Mouse (Mus musculus) urinary bladder, adult 2 months (tissue): ENCODE data around the gene Tmx4. TPM values are rescaled to one million over a fixed set of nuclear protein-coding genes. Genes with fewer than 3 reads are reported as not detected.
A peak's percentile ranks its signal among the peaks of the same experiment; 100 is the strongest.
"Not testable (repeated sequence)": the region's sequence is repeated elsewhere in the genome, so short reads cannot be mapped to it uniquely, and the experiment has no call there.

Experiments used
- DNase-seq: peaks from one replicate; pipeline ENCODE4 v3.0.0; 2022; ENCODE audit warnings: low spot score
- polyA plus RNA-seq: library from polyadenylated mRNA; depleted of rRNA; stranded (reverse); fragments of >200 nt; gene quantifications from 2 replicates; pipeline ENCODE4 v1.2.3, GENCODE M21; 2012; rRNA removed

Gene Tmx4
- polyA plus RNA-seq, result 8.7 and 12.0 TPM in 2 replicates

DNA sequence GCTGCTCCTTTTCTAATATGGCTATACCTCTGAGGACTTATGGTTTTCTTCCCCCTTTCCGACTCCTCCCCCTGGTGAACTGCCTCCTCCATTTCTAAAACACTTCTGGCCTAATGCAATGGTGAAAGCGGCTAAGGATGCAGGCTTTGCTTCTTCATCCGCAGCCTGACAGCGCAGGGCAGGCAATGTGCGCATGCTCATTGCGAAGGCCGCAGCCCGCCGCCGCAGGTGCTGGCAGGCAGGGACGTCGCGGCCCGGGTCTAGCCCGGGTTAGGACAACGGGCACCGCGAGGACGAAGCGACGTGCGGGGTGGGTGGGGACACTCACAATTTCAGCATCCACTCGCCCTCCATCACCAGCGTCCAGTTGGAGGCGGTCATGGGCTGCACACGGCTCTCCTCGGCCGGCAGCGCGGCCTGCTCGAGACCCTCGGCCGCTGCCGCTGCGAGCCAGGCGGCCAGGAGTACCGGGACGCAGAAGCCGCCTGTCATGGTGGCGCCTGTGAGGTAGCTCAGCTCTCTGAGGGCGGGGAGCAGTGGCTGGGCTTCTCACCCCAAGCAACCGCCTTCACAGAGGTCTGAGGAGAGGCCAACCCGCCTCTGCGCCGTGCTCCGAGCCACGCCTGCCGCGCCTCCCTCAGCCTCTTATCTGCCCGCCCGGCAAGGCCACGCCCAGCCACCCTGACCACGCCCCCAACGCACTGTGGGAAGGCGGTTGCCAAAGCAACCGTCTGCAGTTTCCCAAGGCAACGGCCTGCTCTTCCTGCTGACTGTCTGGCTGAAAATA is at the start of gene Tmx4:
Tmx4 (minus strand) TSS at position 632 of the 787 bp plus-strand sequence.
- peak; percentile 94 for DNase-seq

GRCm38 (mm10) chr2:134692125-134692524 is 48.2 kb upstream of the Tmx4 start:
- no peak for DNase-seq

DNA sequence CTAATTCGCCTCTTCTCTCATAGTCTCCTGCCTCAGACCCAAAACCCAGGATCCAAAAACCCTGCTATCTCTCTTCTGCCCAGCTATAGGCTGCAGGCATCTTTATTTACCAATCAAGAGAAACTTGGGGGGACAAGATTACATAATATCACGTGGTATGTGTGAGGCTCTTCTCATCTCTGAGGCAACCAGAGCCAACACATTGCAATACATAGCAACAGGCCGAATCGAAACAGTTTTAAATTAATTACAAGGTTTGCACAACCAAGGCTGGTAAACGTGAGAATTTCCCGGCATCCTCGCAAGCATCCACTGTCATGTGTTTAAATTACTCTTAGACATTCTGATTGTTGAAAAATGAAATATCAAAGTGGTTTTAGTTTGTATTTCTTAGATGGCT is 47.1 kb upstream of the Tmx4 start:
- DNase-seq, result no peak

- no peak for DNase-seq
Observed at GRCm38 (mm10) chr2:134682326-134682725, 38.4 kb upstream of the Tmx4 start.

- no peak for DNase-seq
Observed at GRCm38 (mm10) chr2:134681271-134681961, 37.5 kb upstream of the Tmx4 start.

GRCm38 (mm10) chr2:134679567-134679966 is 35.6 kb upstream of the Tmx4 start:
- no peak for DNase-seq

- DNase-seq, result no peak
Observed at GRCm38 (mm10) chr2:134675465-134675864, 31.5 kb upstream of the Tmx4 start.

- DNase-seq, result no peak
Observed at GRCm38 (mm10) chr2:134673604-134674003, 29.7 kb upstream of the Tmx4 start.

DNA sequence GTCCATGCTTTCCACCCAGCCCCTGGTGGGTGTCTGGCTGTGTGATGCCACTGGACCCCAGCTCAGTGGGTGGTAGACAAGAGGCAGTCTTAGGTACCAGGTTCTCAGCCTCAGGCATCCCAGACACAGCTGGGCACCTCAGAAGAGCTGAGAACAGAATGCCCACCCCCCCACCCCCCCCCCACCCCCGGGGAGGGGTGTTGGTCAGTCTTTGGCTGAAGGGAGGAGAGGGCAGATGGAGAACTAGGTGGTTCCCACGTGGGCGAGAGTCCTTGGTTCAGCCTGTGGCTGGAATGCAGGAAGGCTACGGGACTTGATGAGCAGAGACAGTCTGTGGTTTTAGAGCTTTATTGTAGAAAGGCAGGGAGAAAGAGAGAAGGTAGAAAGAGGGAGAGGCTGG is 12.5 kb upstream of the Tmx4 start:
- no peak for DNase-seq

DNA sequence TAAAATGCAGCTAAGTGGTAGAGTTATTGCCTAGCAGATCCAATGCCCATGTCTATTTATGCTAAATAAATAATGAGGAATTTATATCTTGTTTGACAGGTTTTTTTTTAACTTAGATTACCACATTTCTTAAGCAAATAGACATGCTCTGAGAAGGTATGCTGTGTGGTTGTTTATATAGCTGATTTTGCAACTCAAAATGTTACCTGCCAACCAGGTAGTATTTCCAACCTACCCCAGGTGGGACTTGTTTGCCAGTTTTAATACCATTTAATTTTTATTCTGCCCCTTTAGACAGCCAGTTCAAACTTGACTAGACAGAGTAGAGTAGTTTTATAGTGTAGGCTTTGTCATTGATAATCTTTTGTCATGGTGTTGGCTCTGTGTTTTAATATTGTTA is 10.7 kb upstream of the Tmx4 start:
- no peak for DNase-seq

- DNase-seq, result no peak
Observed at GRCm38 (mm10) chr2:134652759-134653158, 8.8 kb upstream of the Tmx4 start.

DNA sequence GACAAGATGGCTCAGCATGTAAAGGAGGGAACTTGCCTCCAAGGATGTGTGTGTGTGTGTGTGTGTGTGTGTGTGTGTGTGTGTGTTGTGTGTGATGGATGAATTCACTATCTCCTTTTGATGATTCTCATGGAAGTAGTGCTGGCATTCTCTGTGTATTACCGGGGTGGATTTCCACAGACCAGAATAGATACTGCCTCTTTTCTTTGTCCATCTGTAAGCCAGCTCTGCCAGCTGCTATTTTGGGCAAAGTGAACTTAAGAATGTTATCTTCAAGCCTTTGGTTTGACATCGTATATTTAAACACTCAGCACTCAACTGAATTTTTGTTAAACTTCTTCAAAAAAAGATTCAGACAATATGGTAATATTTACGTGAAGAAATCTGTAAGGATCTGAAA is 5.1 kb upstream of the Tmx4 start:
- no peak for DNase-seq

DNA sequence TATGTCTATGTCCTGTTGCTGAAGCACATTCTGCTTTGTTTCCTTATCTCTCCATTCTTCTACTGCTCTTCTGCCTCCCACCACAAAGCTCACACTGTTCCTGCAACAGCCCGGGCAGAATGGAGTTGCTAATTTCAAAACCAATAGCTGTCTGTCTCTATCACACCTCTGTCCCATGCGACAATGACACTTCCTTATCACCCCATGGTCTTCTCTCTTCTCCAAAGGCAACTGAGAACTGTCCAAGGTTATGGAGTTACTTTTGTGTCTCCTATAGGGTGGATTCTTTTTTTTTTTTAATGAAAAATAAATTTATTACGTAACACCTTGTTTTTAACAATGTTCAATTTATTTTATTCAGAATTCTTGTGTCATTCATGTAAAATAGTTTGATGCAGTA is 1.8 kb upstream of the Tmx4 start:
- no peak for DNase-seq

GRCm38 (mm10) chr2:134645166-134645565 is 1.2 kb upstream of the Tmx4 start:
- no peak for DNase-seq

DNA sequence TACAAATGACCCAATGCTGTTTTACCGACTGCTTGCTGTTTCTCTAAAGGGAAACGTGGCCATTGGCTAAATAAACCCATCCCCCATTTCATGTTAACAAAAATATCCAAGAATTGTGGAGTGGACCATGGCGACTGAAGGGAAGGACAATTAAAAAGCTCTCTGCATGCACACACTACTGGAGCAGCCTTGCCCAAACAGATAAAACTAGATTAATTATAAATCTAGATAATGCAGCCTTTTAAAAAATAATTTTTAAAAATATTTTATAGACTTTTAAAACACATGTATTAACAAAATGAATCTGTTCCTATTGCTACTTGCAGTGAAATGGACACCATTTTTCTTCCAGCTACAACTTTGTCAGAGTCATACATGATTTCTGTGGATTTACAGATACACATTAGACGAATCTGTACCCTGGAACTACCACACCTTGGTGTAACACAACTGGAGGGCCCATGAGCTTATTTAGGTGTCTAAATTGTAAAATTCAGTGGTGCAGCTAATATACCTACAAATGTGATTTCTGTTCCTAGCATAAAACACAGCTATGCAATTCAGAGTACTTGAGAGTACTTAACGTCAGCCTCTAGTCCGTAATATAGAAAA is 462 bp upstream of the Tmx4 start:
- DNase-seq, result no peak

- DNase-seq, result no peak
Observed at GRCm38 (mm10) chr2:134642377-134642776, 1.6 kb downstream of the Tmx4 start.

DNA sequence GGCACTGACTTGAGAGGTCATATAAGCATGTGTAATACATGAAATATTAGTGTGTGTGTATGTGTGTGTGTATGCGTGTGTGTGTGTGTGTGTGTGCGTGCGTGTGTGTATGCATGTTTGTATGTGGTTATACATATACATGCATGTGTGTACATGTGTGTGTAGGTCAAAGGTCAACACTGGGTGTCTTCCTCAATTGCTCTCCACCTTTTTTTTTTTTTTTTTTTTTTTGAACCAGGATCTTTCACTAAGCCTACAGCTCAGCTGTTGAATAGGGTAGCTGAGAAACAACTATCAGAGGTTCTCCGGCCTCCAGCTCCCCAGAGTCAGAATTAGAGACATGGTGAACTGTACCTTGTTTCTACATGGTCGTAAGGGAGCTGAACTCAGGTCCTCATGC is 2.6 kb downstream of the Tmx4 start:
- DNase-seq, result no peak

GRCm38 (mm10) chr2:134640398-134640797 is 3.5 kb downstream of the Tmx4 start:
- DNase-seq, result no peak

- DNase-seq, result not testable (repeated sequence)
Observed at GRCm38 (mm10) chr2:134628541-134628940, 15.4 kb downstream of the Tmx4 start.

GRCm38 (mm10) chr2:134604935-134605334 is 39.0 kb downstream of the Tmx4 start:
- no peak for DNase-seq

GRCm38 (mm10) chr2:134591081-134591694 is 52.8 kb downstream of the Tmx4 start:
- no peak for DNase-seq

GRCm38 (mm10) chr2:134585243-134585642 is 58.7 kb downstream of the Tmx4 start:
- no peak for DNase-seq
